Mouse (Mus musculus) stomach, embryonic 16.5 days (tissue): ENCODE measurements around the gene Rad9b. TPM values are rescaled to one million over a fixed set of nuclear protein-coding genes. Genes with fewer than 3 reads are reported as not detected.

ENCODE experiments used
- ATAC-seq: fragments of 200-750 bp; cut with Nextera tagmentation; 2 replicates; pipeline ENCODE4 v1.8.0; 2017; ENCODE audit warnings: moderate number of reproducible peaks, moderate TSS enrichment; ENCODE audit not compliant: insufficient read depth, low FRiP score
- H3K27ac ChIP-seq: fragments of 300-500 bp; sonication (generic); 2 replicates; pipeline ENCODE4 v1.5.1; 2014; ENCODE audit warnings: low read length
- H3K27me3 ChIP-seq: fragments of 300-500 bp; sonication (generic); 2 replicates; pipeline ENCODE4 v1.6.1; 2014; ENCODE audit warnings: low read length, control low read depth, mixed read lengths; ENCODE audit not compliant: control insufficient read depth, insufficient read depth
- H3K36me3 ChIP-seq: fragments of 300-500 bp; sonication (generic); 2 replicates; pipeline ENCODE4 v1.6.1; 2014; ENCODE audit warnings: low read length; ENCODE audit not compliant: control insufficient read depth, insufficient read depth
- H3K4me1 ChIP-seq: fragments of 300-500 bp; sonication (generic); 2 replicates; pipeline ENCODE4 v1.6.1; 2014; ENCODE audit warnings: low read length, control low read depth, mixed read lengths; ENCODE audit not compliant: control insufficient read depth, insufficient read depth
- H3K4me2 ChIP-seq: fragments of 300-500 bp; sonication (generic); 2 replicates; pipeline ENCODE4 v1.6.1; 2014; ENCODE audit warnings: low read depth, low read length, mixed read lengths
- H3K4me3 ChIP-seq: fragments of 300-500 bp; sonication (generic); replicated peaks from 2 replicates; pipeline ENCODE4 v1.5.1; 2014; ENCODE audit warnings: mild to moderate bottlenecking, low read length
- H3K9ac ChIP-seq: fragments of 300-500 bp; sonication (generic); 2 replicates; pipeline ENCODE4 v1.6.1; 2014; ENCODE audit warnings: low read length
- H3K9me3 ChIP-seq: fragments of 300-500 bp; sonication (generic); replicated peaks from 2 replicates; pipeline ENCODE4 v1.6.1; 2016; ENCODE audit warnings: low read length, control low read depth; ENCODE audit not compliant: control insufficient read depth
- WGBS: fragments of 180-500 bp; shearing (Covaris S2); extraction: QIAGEN DNeasy Blood & Tissue Kit; methylation state at CpG from one replicate; pipeline ENCODE4 v1.1.7; 2014; 5-methylcytosine and 5-hydroxymethylcytosine counted together
- polyA plus RNA-seq: library from polyadenylated mRNA; unstranded; fragments of >200 nt; fragmentation: Nextera tagmentation; extraction: Ambion mirVana; gene quantifications from 2 replicates; pipeline ENCODE4 v1.2.1, GENCODE M21; 2015

Gene Rad9b
- polyA plus RNA-seq, 1 experiment from 2014 or later: 10.7 TPM

GRCm38 (mm10) chr5:122377101-122377833, 23.2 kb upstream of the Rad9b start:
- WGBS: 87% methylated on average over 4 of the region's 4 CpGs
- Histone ChIP-seq H3K9me3 (no peaks in the 10 kb centered on the region), H3K36me3 (peaks cover 11% of the 10 kb centered on the region), H3K27ac (no peak overlapping the region), H3K4me2 (no peak overlapping the region), H3K9ac (no peak overlapping the region), H3K4me1 (peaks cover 7% of the 10 kb centered on the region; the same call in 1 of the 2 replicates), H3K27me3 (no peaks in the 10 kb centered on the region), H3K4me3 (no peak overlapping the region)
- no peak for ATAC-seq

GRCm38 (mm10) chr5:122372878-122373277, 18.8 kb upstream of the Rad9b start:
- Histone ChIP-seq H3K9ac (peak overlapping the region; percentile 91), H3K4me3 (peak overlapping the region; percentile 88), H3K9me3 (no peaks in the 10 kb centered on the region), H3K4me1 (peaks cover 10% of the 10 kb centered on the region), H3K36me3 (peaks cover 2% of the 10 kb centered on the region; the same call in 1 of the 2 replicates), H3K27ac (peak overlapping the region; percentile 95), H3K27me3 (no peaks in the 10 kb centered on the region), H3K4me2 (peak overlapping the region; percentile 94)
- WGBS: 6% methylated on average over 5 of the region's 5 CpGs
- ATAC-seq: no peak

DNA sequence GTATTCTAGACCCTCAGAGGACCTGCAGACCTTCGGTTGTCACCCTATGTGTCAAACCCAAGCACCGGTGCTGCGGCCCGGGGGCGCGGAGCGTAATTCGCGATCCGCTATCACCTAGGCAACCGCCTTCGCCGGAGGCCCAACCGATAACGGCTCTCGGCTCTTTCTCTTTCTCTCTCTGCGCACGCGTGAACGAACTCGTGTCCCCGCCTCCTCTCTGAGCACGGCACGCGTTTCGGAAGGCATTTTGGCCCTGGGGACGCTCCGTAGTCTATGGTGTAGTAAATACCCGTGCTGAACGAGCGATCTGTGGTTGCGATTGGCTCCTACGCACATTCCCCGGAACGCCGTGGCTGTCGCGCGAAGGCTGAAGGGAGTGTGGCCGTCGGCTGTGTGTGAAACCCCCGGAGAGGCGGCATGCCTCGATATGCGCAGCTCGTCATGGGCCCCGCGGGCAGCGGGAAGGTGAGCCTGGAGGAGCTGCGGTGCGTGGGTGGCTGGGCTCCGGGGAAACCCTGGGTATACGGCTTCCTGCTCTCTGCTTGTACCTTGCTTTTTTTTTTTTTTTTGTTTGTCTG, 18.2 kb upstream of the Rad9b start, which contains the start of gene Fam216a:
TSS of gene Fam216a (minus strand) at position 173 of the 578 bp plus-strand sequence.
- H3K36me3 ChIP-seq: peaks cover 8% of the 10 kb centered on the region; the same call in 1 of the 2 replicates

DNA sequence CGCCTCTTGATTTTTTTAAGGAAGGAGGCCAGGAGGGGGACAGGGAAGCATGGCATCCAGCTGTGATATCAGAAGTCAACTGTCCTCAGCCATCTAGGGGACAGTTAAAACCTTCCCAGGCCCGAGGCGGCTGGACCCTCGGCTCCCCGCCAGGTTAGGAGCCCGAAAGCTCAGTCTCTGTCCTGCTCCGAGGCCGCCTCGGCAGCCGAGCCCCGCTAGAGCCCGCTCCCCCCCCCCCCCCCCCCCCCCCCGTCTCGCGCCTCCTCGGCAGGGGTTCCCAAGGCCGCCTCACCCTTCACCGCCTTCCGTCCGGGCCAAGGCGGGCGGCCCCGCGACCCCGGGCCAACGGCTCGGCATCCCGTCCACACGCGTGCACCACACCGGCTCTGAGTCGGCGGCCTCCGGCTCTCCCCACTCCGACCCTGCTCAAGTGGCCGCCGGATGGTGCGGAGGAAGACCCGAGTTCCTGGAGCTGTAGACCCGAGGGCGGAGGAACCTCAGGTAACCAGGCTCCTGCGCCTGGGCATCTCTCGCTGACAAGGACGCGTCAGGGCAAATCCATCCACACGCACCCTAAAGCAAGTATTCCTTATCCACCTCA, 17.7 kb upstream of the Rad9b start, which contains the start of gene Gpn3:
TSS of gene Gpn3 (plus strand) at position 286 of the 601 bp plus-strand sequence.
- Histone ChIP-seq H3K4me1 (peaks cover 10% of the 10 kb centered on the region), H3K4me3 (peak within 1 kb of the TSS; percentile 88), H3K27me3 (no peaks in the 10 kb centered on the region), H3K36me3 (peaks cover 12% of the 10 kb centered on the region), H3K9ac (peak within 1 kb of the TSS; percentile 91), H3K27ac (peak within 1 kb of the TSS; percentile 95), H3K4me2 (peak within 1 kb of the TSS; percentile 94), H3K9me3 (no peaks in the 10 kb centered on the region)
- ATAC-seq: peak; percentile 76
- under 1% methylated on average over 39 of the region's 46 CpGs for WGBS

More for the DNA sequence above, 18.2 kb upstream of the Rad9b start, which contains the start of gene Fam216a:
- no peaks in the 10 kb centered on the region for H3K27me3 ChIP-seq
- ATAC-seq: peak; percentile 95
- H3K9ac ChIP-seq: peak within 1 kb of the TSS; percentile 91
- H3K27ac ChIP-seq: peak within 1 kb of the TSS; percentile 95
- H3K9me3 ChIP-seq: no peaks in the 10 kb centered on the region
- WGBS: under 1% methylated on average over 53 of the region's 53 CpGs
- peak within 1 kb of the TSS; percentile 94 for H3K4me2 ChIP-seq
- H3K4me3 ChIP-seq: peak within 1 kb of the TSS; percentile 88
- H3K4me1 ChIP-seq: peaks cover 10% of the 10 kb centered on the region

DNA sequence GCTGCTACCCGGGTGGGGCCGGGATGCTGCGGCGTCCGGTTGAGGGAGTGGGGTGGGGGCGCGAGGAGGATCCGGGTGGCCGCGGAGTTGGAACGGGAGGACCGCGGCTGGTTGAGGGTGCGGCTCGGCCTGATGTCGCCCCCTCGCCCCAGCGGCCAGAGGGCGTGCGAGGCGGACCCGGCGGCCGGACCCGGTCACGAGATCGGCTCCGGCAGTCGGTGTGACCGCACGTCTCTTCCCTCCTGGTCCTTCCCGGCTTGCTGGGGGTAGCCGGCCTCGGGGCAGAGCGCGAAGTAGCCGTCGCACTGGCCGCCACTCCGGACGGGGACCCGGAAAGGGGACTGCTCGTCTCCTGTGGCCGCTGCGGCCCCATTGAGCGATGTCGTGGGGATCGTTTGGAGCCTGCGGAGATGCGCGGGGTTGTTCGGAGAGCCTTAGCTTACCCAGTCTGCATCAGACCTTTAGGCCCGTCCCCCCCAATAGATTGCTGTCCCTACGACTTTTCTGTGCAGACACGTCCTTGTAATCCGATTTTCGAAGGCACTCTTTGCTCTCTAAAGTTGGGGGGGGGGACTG, 547 bp upstream of the Rad9b start:
- peak; percentile 66; the same call in 1 of the 2 replicates for ATAC-seq
- Histone ChIP-seq H3K27ac (peak overlapping the region; percentile 57), H3K4me3 (peak overlapping the region; percentile 96), H3K36me3 (0 out of 2 replicates have a peak, but pooled peaks cover 3% of the 10 kb centered on the region), H3K4me2 (peak overlapping the region; percentile 85), H3K27me3 (no peaks in the 10 kb centered on the region), H3K4me1 (peaks cover 6% of the 10 kb centered on the region; the same call in 1 of the 2 replicates), H3K9me3 (no peaks in the 10 kb centered on the region), H3K9ac (peak overlapping the region; percentile 96)
- WGBS: under 1% methylated on average over 57 of the region's 57 CpGs

- ATAC-seq: no peak
- Histone ChIP-seq H3K27me3 (no peaks in the 10 kb centered on the region), H3K4me2 (no peak overlapping the region), H3K9me3 (no peaks in the 10 kb centered on the region), H3K4me1 (no peaks in the 10 kb centered on the region), H3K4me3 (no peak overlapping the region), H3K9ac (no peak overlapping the region), H3K27ac (no peak overlapping the region), H3K36me3 (no peaks in the 10 kb centered on the region)
- WGBS: 80% methylated on average over 4 of the region's 4 CpGs
These were observed 8.3 kb downstream of the Rad9b start for GRCm38 (mm10) chr5:122345777-122346176.

- H3K4me3 ChIP-seq: no peak overlapping the region
- peak; percentile 37; the same call in 1 of the 2 replicates for ATAC-seq
- H3K9me3 ChIP-seq: no peaks in the 10 kb centered on the region
- H3K4me2 ChIP-seq: no peak overlapping the region
- H3K4me1 ChIP-seq: no peaks in the 10 kb centered on the region
- H3K36me3 ChIP-seq: no peaks in the 10 kb centered on the region
- no peak overlapping the region for H3K27ac ChIP-seq
- H3K27me3 ChIP-seq: no peaks in the 10 kb centered on the region
- H3K9ac ChIP-seq: no peak overlapping the region
- 4% methylated on average over 5 of the region's 5 CpGs for WGBS
These were observed 9.8 kb downstream of the Rad9b start for GRCm38 (mm10) chr5:122344260-122344659.

DNA sequence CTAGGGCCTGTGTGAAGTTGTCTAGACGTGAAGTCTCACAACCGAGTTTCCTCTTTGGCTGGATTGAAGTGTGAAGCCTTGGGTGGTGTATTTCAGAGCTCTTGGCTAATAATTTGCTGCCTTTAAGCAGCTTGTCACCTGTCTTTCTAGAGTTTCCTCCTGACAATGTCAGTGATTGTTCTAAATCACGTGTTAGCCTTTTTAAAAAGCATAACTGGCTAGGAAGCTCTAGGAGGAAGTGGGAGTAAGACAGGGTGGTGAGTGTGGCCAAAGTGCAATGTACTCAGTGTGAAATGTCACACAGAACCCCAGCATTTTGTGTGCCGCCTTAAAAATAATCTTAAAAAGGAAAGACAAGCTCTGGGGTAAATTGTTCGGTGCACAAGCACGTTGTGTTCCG, 10.3 kb downstream of the Rad9b start:
- Histone ChIP-seq H3K27me3 (no peaks in the 10 kb centered on the region), H3K4me1 (no peaks in the 10 kb centered on the region), H3K36me3 (no peaks in the 10 kb centered on the region), H3K9me3 (no peaks in the 10 kb centered on the region), H3K27ac (no peak overlapping the region), H3K4me2 (no peak overlapping the region), H3K4me3 (no peak overlapping the region), H3K9ac (no peak overlapping the region)
- no peak for ATAC-seq
- 51% methylated on average over 7 of the region's 7 CpGs for WGBS
